Mouse (Mus musculus) CH12.LX (cell line): ENCODE data around the gene Ttll6.

Experiments
- BHLHE40 ChIP-seq: IDR thresholded peaks from 2 replicates; pipeline ENCODE4 v1.6.1; 2011; ENCODE audit warnings: mild to moderate bottlenecking, low read depth, low read length, improper control_type of control experiment
- CTCF ChIP-seq, 2 experiments: IDR thresholded peaks in 1 of 2; conservative IDR thresholded peaks in 1 of 2; 2 replicates each; pipeline ENCODE4 v1.5.1; 2011 to 2012; ENCODE audit warnings: low read depth in 2 of 2, low read length in 2 of 2, improper control_type of control experiment in 1 of 2, inconsistent platforms in 1 of 2, mild to moderate bottlenecking in 1 of 2, moderate library complexity in 1 of 2
- EP300 ChIP-seq: IDR thresholded peaks from 2 replicates; pipeline ENCODE4 v1.6.1; 2011; ENCODE audit warnings: low read length, improper control_type of control experiment
- HCFC1 ChIP-seq: IDR thresholded peaks from 2 replicates; pipeline ENCODE4 v1.6.1; 2012; ENCODE audit warnings: low read depth, mild to moderate bottlenecking, inconsistent platforms, low read length, improper control_type of control experiment
- JUND ChIP-seq: conservative IDR thresholded peaks from 2 replicates; pipeline ENCODE4 v1.6.1; 2011; ENCODE audit warnings: low read depth, low read length, improper control_type of control experiment
- MAX ChIP-seq: IDR thresholded peaks from 2 replicates; pipeline ENCODE4 v1.6.1; 2011; ENCODE audit warnings: low read length, improper control_type of control experiment
- NRF1 ChIP-seq: IDR thresholded peaks from 2 replicates; pipeline ENCODE4 v1.6.1; 2014; ENCODE audit warnings: low read depth, mild to moderate bottlenecking, inconsistent platforms, low read length, improper control_type of control experiment, moderate library complexity
- POLR2A ChIP-seq: IDR thresholded peaks from 2 replicates; pipeline ENCODE4 v1.6.1; 2011; ENCODE audit warnings: low read depth, mild to moderate bottlenecking, improper control_type of control experiment, low read length
- USF2 ChIP-seq: conservative IDR thresholded peaks from 2 replicates; pipeline ENCODE4 v1.6.1; 2011; ENCODE audit warnings: low read depth, low read length, improper control_type of control experiment
- ZC3H11A ChIP-seq: IDR thresholded peaks from 2 replicates; pipeline ENCODE4 v1.6.1; 2012; ENCODE audit warnings: low read depth, mild to moderate bottlenecking, inconsistent platforms, low read length, improper control_type of control experiment
- ZNF384 ChIP-seq: IDR thresholded peaks from 2 replicates; pipeline ENCODE4 v1.6.1; 2012; ENCODE audit warnings: low read depth, low read length, improper control_type of control experiment, inconsistent platforms

DNA sequence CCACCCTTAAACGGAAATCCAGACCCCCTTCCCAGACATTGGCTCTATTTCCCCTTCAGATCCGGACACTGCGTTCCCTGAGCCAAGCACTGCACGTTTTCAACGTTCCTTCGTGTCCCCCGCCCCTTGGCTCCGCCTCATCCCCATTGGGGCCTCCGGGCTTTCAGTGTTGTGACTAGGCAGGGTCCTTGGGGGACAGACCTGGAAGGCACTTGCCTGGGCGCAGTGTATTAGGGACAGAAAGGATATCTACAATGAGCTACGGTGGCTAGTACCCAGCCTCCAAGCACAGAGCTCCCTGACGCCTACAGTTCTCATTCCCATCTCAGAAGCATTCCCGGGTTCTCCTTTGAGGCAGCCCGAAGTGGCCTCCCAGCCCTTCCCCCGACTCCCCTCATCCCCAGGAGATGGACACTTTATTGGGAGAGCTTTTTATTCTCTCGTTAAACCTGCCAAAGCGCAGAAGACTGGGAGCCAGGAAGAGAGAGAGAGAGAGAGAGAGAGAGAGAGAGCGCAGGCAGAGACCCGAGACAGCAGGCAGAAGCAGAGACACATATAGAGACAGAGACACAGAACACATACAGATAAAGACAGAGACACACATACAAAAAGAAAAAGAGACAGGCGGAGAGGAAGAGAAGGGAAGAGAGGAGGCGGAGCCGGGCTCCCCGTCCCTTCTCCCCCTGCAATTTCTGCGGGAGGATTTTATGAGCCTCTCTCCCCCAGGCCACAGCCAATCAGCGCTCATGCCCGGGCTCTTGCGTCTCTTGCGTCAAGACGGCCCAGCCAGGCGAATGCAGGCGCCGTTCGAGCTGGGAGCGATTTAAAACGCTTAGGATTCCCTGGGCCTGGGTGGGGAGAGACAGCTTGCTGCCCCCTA lies 60.2 kb downstream of the Ttll6 start, which contains the start of gene Hoxb13:
- TF ChIP-seq HCFC1 (no peak), POLR2A (no peak), ZNF384 (no peak), USF2 (no peak), MAX (no peak), ZC3H11A (no peak), EP300 (no peak), CTCF (conservative IDR thresholded peaks at IDR 0.05 in 1 of 2, IDR thresholded peaks at IDR 0.05 in 1 of 2; ENCODE audit: low read depth in 2 of 2, low read length in 2 of 2) (no peak), BHLHE40 (no peak), JUND (no peak), NRF1 (no peak)
